Mouse (Mus musculus) lung, postnatal 36 days (tissue): ENCODE measurements around the gene Gm8369.
"Not testable (repeated sequence)": the region's sequence is repeated elsewhere in the genome, so short reads cannot be mapped to it uniquely, and the experiment has no call there.

Source experiments
- DNase-seq: peaks from one replicate; pipeline ENCODE4 v3.0.0; 2022; ENCODE audit warnings: mixed read lengths

Gene Gm8369

GRCm38 (mm10) chr19:11485746-11486145 lies at the start of gene Gm8369:
Gene Gm8369, plus strand, starts transcription at chr19:11485938.
- peak; percentile 11 for DNase-seq

- no peak for DNase-seq
These were observed 42.4 kb upstream of the Gm8369 start, which contains the start of gene Ms4a4b for GRCm38 (mm10) chr19:11443338-11443737. Gene Ms4a4b, plus strand, starts transcription at chr19:11443553.

GRCm38 (mm10) chr19:11443964-11444363 lies 41.8 kb upstream of the Gm8369 start:
- DNase-seq = no peak

- no peak for DNase-seq
These were observed 38.5 kb upstream of the Gm8369 start for GRCm38 (mm10) chr19:11447238-11447637.

GRCm38 (mm10) chr19:11459041-11459440 lies 26.7 kb upstream of the Gm8369 start:
- DNase-seq = not testable (repeated sequence)

- peak; percentile 37 for DNase-seq
These were observed 20.9 kb upstream of the Gm8369 start for GRCm38 (mm10) chr19:11464795-11465194.

- DNase-seq = no peak
These were observed 19.3 kb upstream of the Gm8369 start for GRCm38 (mm10) chr19:11466471-11466870.

- DNase-seq = not testable (repeated sequence)
These were observed 17.4 kb upstream of the Gm8369 start for GRCm38 (mm10) chr19:11468361-11468760.

- DNase-seq = peak; percentile 25
These were observed 16.5 kb upstream of the Gm8369 start, which contains the start of gene Ms4a6c for GRCm38 (mm10) chr19:11469215-11469614. Gene Ms4a6c, plus strand, starts transcription at chr19:11469366.

GRCm38 (mm10) chr19:11479714-11480113 lies 6.0 kb upstream of the Gm8369 start:
- DNase-seq = no peak

- DNase-seq = no peak
These were observed 3.1 kb upstream of the Gm8369 start for GRCm38 (mm10) chr19:11482684-11483083.

- DNase-seq = no peak
These were observed 1.8 kb upstream of the Gm8369 start for GRCm38 (mm10) chr19:11483941-11484340.

GRCm38 (mm10) chr19:11484388-11484787 lies 1.4 kb upstream of the Gm8369 start:
- DNase-seq = no peak

- no peak for DNase-seq
These were observed 472 bp upstream of the Gm8369 start for GRCm38 (mm10) chr19:11485266-11485665.

GRCm38 (mm10) chr19:11486599-11486998 lies 861 bp downstream of the Gm8369 start:
- DNase-seq = no peak

- peak; percentile 31 for DNase-seq
These were observed 5.9 kb downstream of the Gm8369 start for GRCm38 (mm10) chr19:11491406-11492189.

GRCm38 (mm10) chr19:11492671-11493070 lies 6.9 kb downstream of the Gm8369 start:
- DNase-seq = no peak

- DNase-seq = peak; percentile 27
These were observed 8.8 kb downstream of the Gm8369 start for GRCm38 (mm10) chr19:11494519-11494918.

- DNase-seq = no peak
These were observed 10.6 kb downstream of the Gm8369 start for GRCm38 (mm10) chr19:11496361-11496760.

GRCm38 (mm10) chr19:11497300-11497699 lies 11.6 kb downstream of the Gm8369 start:
- not testable (repeated sequence) for DNase-seq

- no peak for DNase-seq
These were observed 15.1 kb downstream of the Gm8369 start for GRCm38 (mm10) chr19:11500796-11501195.

- DNase-seq = no peak
These were observed 15.6 kb downstream of the Gm8369 start for GRCm38 (mm10) chr19:11501326-11501725.

GRCm38 (mm10) chr19:11504857-11505256 lies 19.1 kb downstream of the Gm8369 start:
- no peak for DNase-seq

GRCm38 (mm10) chr19:11513458-11513857 lies 27.7 kb downstream of the Gm8369 start:
- peak; percentile 13 for DNase-seq

GRCm38 (mm10) chr19:11516246-11516645 lies 30.5 kb downstream of the Gm8369 start, which contains the start of gene Ms4a6b:
Gene Ms4a6b, plus strand, starts transcription at chr19:11516512.
- no peak for DNase-seq
